Mouse (Mus musculus) Muller cell, postnatal 12 days (primary cell): ENCODE data around the gene Kcnn3.

ENCODE experiments used
- DNase-seq: peaks from one replicate; pipeline ENCODE4 v3.0.0-alpha.2; 2015; ENCODE audit errors: inconsistent ontology term

Gene Kcnn3

GRCm38 (mm10) chr3:89613526-89614523, 93.9 kb downstream of the Kcnn3 start:
- peak; percentile 88 for DNase-seq

DNA sequence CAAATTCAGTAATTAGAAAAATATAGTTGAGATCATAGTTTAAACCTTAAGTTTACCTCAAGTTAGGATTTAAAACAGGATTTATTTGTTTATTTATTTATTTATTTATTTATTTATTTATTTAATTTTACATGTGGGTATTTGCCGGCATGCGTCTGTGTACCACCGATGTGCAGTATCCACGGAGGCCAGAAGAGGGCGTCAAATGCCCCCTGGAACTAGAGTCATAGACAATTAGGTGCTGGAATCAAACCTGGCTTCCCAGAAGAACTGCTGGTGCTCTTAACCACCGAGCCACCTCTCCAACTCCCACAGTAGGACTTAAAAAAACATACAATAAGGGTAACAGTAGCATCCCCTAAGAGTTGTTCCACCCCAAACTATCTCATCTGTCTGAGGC, 96.9 kb downstream of the Kcnn3 start:
- no peak for DNase-seq

DNA sequence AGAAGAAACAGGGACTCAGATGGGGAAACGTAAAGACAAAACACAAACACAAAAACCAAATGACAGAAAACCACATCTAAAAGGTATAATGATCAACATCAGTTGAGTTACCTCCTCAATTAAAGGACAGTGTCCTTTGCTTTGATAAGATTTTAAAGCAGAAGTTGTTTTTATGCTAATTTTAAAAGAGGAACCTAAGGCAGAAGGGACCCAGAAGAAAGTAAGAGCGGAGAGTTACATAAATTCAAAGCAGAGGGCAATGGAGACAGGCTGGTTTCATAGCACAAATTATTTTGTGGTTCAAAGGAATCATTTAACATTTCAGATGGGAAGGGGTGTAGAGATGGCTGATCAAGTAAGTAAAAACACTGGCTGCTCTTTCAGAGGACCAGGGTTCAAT, 97.4 kb downstream of the Kcnn3 start:
- DNase-seq: no peak

GRCm38 (mm10) chr3:89622825-89623224, 102.9 kb downstream of the Kcnn3 start:
- no peak for DNase-seq

GRCm38 (mm10) chr3:89623531-89623930, 103.6 kb downstream of the Kcnn3 start:
- no peak for DNase-seq

GRCm38 (mm10) chr3:89624001-89624400, 104.0 kb downstream of the Kcnn3 start:
- DNase-seq: peak; percentile 16

- DNase-seq: no peak
Observed at GRCm38 (mm10) chr3:89624814-89625445, 105.0 kb downstream of the Kcnn3 start.

DNA sequence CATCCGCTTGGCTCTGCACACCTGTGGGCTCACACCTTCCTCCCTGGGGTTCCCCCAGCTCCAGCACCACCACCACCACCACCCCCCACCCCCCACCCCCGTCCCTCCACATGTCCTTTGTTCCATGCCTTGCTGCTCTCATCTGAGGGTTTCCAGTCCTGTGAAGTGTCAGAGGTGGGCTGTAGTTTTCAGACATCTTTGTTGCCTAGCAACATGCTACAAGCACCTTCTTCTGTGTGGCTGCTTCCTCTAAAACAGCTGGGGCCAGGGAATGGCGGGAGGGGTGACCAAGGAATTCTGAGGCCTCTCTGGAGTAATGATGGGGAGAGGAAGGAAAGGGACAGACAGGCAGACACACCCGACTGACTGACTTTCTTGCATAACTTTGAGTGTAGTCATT, 106.6 kb downstream of the Kcnn3 start:
- no peak for DNase-seq

DNA sequence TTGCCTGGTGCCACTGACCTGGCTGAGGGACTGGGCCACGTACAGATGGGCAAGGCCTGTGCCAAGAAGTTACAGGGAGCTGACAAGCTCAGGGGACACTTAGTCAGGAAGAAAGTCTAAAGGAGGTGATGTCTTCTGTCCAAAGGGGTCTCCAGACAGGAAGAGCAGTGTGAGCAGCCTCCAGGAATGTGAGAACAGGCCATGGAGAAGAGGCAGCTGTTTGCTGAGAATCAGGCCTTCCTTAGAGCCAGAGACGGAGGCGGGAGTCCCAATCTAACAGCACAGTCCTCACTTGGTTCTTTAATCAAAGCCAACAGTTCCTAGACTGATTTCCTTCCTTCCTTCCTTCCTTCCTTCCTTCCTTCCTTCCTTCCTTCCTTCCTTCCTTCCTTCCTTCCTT, 109.8 kb downstream of the Kcnn3 start:
- DNase-seq: no peak

GRCm38 (mm10) chr3:89631750-89632149, 111.8 kb downstream of the Kcnn3 start:
- DNase-seq: no peak

GRCm38 (mm10) chr3:89633531-89633930, 113.6 kb downstream of the Kcnn3 start:
- DNase-seq: no peak

- DNase-seq: no peak
Observed at GRCm38 (mm10) chr3:89633941-89634340, 114.0 kb downstream of the Kcnn3 start.

- DNase-seq: no peak
Observed at GRCm38 (mm10) chr3:89640804-89641203, 120.8 kb downstream of the Kcnn3 start.

GRCm38 (mm10) chr3:89643391-89643790, 123.4 kb downstream of the Kcnn3 start:
- no peak for DNase-seq

DNA sequence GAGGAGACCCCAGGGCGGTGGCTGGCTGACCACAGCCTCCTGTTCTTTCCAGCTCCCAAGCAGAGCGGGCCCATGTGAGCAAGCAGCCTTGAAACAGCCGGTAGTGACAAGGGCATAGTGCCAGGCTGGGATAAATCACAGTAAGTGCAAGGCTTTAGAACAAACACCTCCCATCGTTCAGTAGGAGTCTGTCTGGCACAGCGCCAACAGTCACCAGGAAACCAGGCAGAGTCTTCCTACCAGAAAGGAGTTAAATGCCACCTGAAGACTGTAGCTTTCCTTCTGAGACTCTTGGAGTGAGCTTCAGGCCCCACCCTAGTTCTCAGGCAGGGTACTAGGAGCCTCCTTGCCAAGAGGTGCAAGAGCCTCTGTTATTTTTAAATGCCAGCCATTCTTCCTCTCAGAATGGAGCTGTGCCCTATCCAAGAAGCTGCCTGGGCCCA, 126.9 kb downstream of the Kcnn3 start:
- peak; percentile 45 for DNase-seq

DNA sequence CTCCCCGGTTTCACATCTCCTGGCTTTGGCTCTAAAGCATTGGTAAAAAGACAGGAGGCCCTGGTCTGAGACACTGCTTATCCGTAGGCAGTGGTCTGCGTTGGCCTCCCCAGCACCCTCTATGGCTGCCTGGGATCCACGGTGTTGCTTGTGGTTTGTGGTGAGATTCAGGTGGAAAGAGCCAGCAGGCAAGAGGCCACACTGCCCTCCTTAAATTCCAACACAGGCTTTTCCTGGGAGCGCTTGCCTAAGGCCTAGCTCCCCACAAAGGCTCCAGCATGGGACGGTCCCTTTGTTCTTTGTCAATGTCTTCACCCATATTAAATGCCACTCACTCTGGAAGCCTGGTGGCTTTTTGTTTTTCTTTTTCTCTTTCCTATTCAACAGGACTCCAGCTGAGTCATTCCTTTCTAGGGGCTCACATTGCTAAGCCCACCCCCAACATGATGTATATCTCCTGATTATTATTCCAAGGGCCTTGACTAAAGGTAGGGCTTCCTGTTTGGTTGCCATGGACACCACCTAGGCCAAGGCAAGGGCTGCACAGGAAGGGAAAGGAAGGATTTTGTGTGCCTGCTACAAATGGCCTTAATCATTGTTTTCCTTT, 127.4 kb downstream of the Kcnn3 start:
- DNase-seq: peak; percentile 40

DNA sequence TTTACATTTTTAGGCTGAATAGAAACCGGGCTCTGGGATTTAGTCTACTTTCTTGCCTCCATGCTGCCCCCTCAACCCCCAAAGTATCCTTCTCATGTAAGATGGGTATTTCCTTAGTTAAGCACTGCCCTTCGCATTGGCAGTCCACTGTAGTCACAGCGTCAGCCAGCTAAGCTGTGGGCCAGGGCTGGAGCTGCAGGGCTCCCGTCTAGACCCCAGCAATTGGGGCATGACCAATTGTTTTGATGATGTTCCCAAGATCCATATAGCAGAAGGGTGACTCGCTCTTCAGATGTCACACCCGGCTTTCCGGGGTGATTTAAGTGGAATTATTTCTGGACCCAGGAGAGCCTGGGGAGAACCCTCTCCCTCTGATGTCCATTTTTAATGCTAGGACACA, 129.9 kb downstream of the Kcnn3 start:
- DNase-seq: no peak

GRCm38 (mm10) chr3:89653231-89653954, 133.4 kb downstream of the Kcnn3 start:
- peak; percentile 9 for DNase-seq

- no peak for DNase-seq
Observed at GRCm38 (mm10) chr3:89657092-89657491, 137.1 kb downstream of the Kcnn3 start.

DNA sequence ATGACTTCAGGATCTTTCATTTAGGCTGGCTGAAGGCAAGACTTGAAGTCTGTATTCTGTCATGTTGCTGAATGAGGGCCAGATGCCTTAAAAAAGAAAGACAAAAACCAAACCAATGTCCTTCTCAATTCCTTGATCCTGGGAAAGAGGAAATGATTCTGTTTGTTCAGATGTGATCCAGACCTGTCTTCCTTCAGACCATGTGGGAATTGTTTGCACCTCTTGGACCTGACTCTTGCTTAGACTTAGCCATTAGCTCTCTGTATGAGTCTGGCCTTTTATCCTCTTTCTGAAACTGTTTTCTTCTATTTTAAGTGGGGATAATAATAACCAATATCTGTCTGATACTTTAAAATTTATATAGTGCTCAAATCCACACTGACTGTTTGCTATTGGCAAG, 138.5 kb downstream of the Kcnn3 start:
- no peak for DNase-seq

- DNase-seq: no peak
Observed at GRCm38 (mm10) chr3:89659938-89660620, 140.1 kb downstream of the Kcnn3 start.
